Mouse (Mus musculus): Measurements from ENCODE around the gene Prr3. TPM values are rescaled to one million over a fixed set of nuclear protein-coding genes. Genes with fewer than 3 reads are reported as not detected.
"Not testable (repeated sequence)": the region's sequence is repeated elsewhere in the genome, so short reads cannot be mapped to it uniquely, and the experiment has no call there.

Gene Prr3
- polyA plus RNA-seq, 1 experiment from 2014 or later, result 44.4 TPM

GRCm38 (mm10) chr17:35963279-35963678, 16.8 kb downstream of the Prr3 start:
- Histone ChIP-seq H3K27ac (ENCODE audit: low read depth, low read length) (no peak overlapping the region), H3K9me3 (ENCODE audit: control insufficient read depth, low read length) (no peaks in the 10 kb centered on the region), H3K27me3 (ENCODE audit: control insufficient read depth, insufficient read depth, low read length) (no peaks in the 10 kb centered on the region), H3K36me3 (ENCODE audit: control insufficient read depth, insufficient read depth, low read length) (peaks cover 31% of the 10 kb centered on the region), H3K4me3 (ENCODE audit: low read depth, low read length) (no peak overlapping the region), H3K4me1 (ENCODE audit: control insufficient read depth, insufficient read depth, low read length) (no peaks in the 10 kb centered on the region), H3K9ac (ENCODE audit: low read length) (no peak overlapping the region), H3K4me2 (ENCODE audit: low read depth) (no peak overlapping the region)
- DNase-seq (ENCODE audit: low spot score) (no peak), ATAC-seq (ENCODE audit: insufficient read depth, low FRiP score, low TSS enrichment) (no peak)
- WGBS, result 93% methylated on average over 10 of the region's 10 CpGs

- Histone ChIP-seq H3K27ac (ENCODE audit: low read depth, low read length) (no peak overlapping the region), H3K27me3 (ENCODE audit: control insufficient read depth, insufficient read depth, low read length) (no peaks in the 10 kb centered on the region), H3K9ac (ENCODE audit: low read length) (no peak overlapping the region), H3K36me3 (ENCODE audit: control insufficient read depth, insufficient read depth, low read length) (peaks cover 42% of the 10 kb centered on the region), H3K4me2 (ENCODE audit: low read depth) (no peak overlapping the region), H3K4me3 (ENCODE audit: low read depth, low read length) (no peak overlapping the region), H3K4me1 (ENCODE audit: control insufficient read depth, insufficient read depth, low read length) (no peaks in the 10 kb centered on the region), H3K9me3 (ENCODE audit: control insufficient read depth, low read length) (no peaks in the 10 kb centered on the region)
- WGBS, result 97% methylated on average over 15 of the region's 15 CpGs
- ATAC-seq (ENCODE audit: insufficient read depth, low FRiP score, low TSS enrichment) (no peak), DNase-seq (ENCODE audit: low spot score) (no peak)
Measured at GRCm38 (mm10) chr17:35958533-35959223, 21.4 kb downstream of the Prr3 start.

DNA sequence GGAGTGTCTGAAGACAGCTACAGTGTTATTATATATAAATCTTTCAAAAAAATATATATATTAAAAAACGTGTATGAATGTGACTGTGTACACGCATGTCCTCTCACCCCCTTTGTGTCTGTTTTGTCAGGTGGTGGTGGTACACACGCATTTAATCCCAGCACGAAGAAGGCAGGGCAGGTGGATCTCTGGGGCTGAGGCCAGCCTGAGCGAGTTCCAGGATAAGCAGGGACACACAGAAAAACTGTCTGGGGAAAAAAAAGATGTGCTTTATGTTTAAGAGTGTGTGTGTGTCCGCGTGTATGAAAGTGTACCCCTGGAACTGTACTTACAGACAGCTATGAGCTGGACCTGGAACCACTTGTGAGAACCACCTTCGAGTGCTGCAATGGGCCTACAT, 25.4 kb downstream of the Prr3 start:
- no peaks in the 10 kb centered on the region for H3K27me3 ChIP-seq (ENCODE audit: control insufficient read depth, insufficient read depth, low read length)
- no peaks in the 10 kb centered on the region for H3K9me3 ChIP-seq (ENCODE audit: control insufficient read depth, low read length)
- H3K4me1 ChIP-seq (ENCODE audit: control insufficient read depth, insufficient read depth, low read length), result no peaks in the 10 kb centered on the region
- H3K4me2 ChIP-seq (ENCODE audit: low read depth), result no peak overlapping the region
- ATAC-seq (ENCODE audit: insufficient read depth, low FRiP score, low TSS enrichment) (no peak), DNase-seq (ENCODE audit: low spot score) (no peak)
- H3K9ac ChIP-seq (ENCODE audit: low read length), result no peak overlapping the region
- H3K36me3 ChIP-seq (ENCODE audit: control insufficient read depth, insufficient read depth, low read length), result peaks cover 23% of the 10 kb centered on the region
- H3K4me3 ChIP-seq (ENCODE audit: low read depth, low read length), result no peak overlapping the region
- WGBS, result 80% methylated on average over 8 of the region's 8 CpGs
- H3K27ac ChIP-seq (ENCODE audit: low read depth, low read length), result no peak overlapping the region

GRCm38 (mm10) chr17:35952559-35952958, 27.5 kb downstream of the Prr3 start:
- 83% methylated on average over 2 of the region's 3 CpGs for WGBS
- H3K27me3 ChIP-seq (ENCODE audit: control insufficient read depth, insufficient read depth, low read length); DNase-seq (ENCODE audit: low spot score); H3K9ac ChIP-seq (ENCODE audit: low read length); H3K9me3 ChIP-seq (ENCODE audit: control insufficient read depth, low read length); H3K4me3 ChIP-seq (ENCODE audit: low read depth, low read length); ATAC-seq (ENCODE audit: insufficient read depth, low FRiP score, low TSS enrichment); H3K4me2 ChIP-seq (ENCODE audit: low read depth); H3K4me1 ChIP-seq (ENCODE audit: control insufficient read depth, insufficient read depth, low read length); H3K36me3 ChIP-seq (ENCODE audit: control insufficient read depth, insufficient read depth, low read length); H3K27ac ChIP-seq (ENCODE audit: low read depth, low read length): not testable (repeated sequence)

- not testable (repeated sequence) for H3K27ac ChIP-seq (ENCODE audit: low read depth, low read length); ATAC-seq (ENCODE audit: insufficient read depth, low FRiP score, low TSS enrichment); H3K4me3 ChIP-seq (ENCODE audit: low read depth, low read length); H3K9ac ChIP-seq (ENCODE audit: low read length); H3K36me3 ChIP-seq (ENCODE audit: control insufficient read depth, insufficient read depth, low read length); H3K4me1 ChIP-seq (ENCODE audit: control insufficient read depth, insufficient read depth, low read length); H3K9me3 ChIP-seq (ENCODE audit: control insufficient read depth, low read length); DNase-seq (ENCODE audit: low spot score); H3K4me2 ChIP-seq (ENCODE audit: low read depth); H3K27me3 ChIP-seq (ENCODE audit: control insufficient read depth, insufficient read depth, low read length)
Measured at GRCm38 (mm10) chr17:35950946-35951345, 29.1 kb downstream of the Prr3 start.

- H3K4me1 ChIP-seq (ENCODE audit: control insufficient read depth, insufficient read depth, low read length), result no peaks in the 10 kb centered on the region
- no peak overlapping the region for H3K4me3 ChIP-seq (ENCODE audit: low read depth, low read length)
- no peaks in the 10 kb centered on the region for H3K36me3 ChIP-seq (ENCODE audit: control insufficient read depth, insufficient read depth, low read length)
- 59% methylated on average over 1 of the region's 1 CpGs for WGBS
- DNase-seq (ENCODE audit: low spot score), result no peak
- H3K27ac ChIP-seq (ENCODE audit: low read depth, low read length), result no peak overlapping the region
- no peaks in the 10 kb centered on the region for H3K27me3 ChIP-seq (ENCODE audit: control insufficient read depth, insufficient read depth, low read length)
- no peak for ATAC-seq (ENCODE audit: insufficient read depth, low FRiP score, low TSS enrichment)
- no peaks in the 10 kb centered on the region for H3K9me3 ChIP-seq (ENCODE audit: control insufficient read depth, low read length)
- no peak overlapping the region for H3K9ac ChIP-seq (ENCODE audit: low read length)
- no peak overlapping the region for H3K4me2 ChIP-seq (ENCODE audit: low read depth)
Measured at GRCm38 (mm10) chr17:35939941-35940340, 40.1 kb downstream of the Prr3 start.

DNA sequence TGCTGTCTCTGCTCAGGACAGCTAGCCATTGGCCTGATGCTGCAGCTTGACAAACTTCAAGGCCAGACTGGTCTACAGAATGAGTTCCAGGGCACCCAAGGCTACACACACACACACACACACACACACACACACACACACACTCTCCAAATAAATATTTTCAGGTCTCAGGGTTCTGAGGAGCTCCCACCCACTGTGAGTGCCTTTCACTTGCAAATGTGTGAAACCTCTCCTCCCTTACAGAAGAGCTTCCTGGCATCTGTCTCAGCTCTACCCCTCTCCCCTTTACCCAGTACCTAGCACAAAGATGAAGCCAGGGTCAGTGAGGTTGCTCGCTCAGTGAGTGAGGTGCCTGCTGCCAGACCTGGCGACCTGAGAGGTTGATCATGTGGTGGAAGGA, 40.9 kb downstream of the Prr3 start:
- Histone ChIP-seq H3K27ac (ENCODE audit: low read depth, low read length) (no peak overlapping the region), H3K9ac (ENCODE audit: low read length) (no peak overlapping the region), H3K4me1 (ENCODE audit: control insufficient read depth, insufficient read depth, low read length) (no peaks in the 10 kb centered on the region), H3K4me2 (ENCODE audit: low read depth) (no peak overlapping the region), H3K4me3 (ENCODE audit: low read depth, low read length) (no peak overlapping the region), H3K27me3 (ENCODE audit: control insufficient read depth, insufficient read depth, low read length) (no peaks in the 10 kb centered on the region), H3K9me3 (ENCODE audit: control insufficient read depth, low read length) (no peaks in the 10 kb centered on the region), H3K36me3 (ENCODE audit: control insufficient read depth, insufficient read depth, low read length) (no peaks in the 10 kb centered on the region)
- 50% methylated on average over 2 of the region's 2 CpGs for WGBS
- ATAC-seq (ENCODE audit: insufficient read depth, low FRiP score, low TSS enrichment) (no peak), DNase-seq (ENCODE audit: low spot score) (no peak)

- no peak overlapping the region for H3K4me3 ChIP-seq (ENCODE audit: low read depth, low read length)
- DNase-seq (ENCODE audit: low spot score) (peak; percentile 57), ATAC-seq (ENCODE audit: insufficient read depth, low FRiP score, low TSS enrichment) (peak; percentile 61; the same call in 1 of the 2 replicates)
- H3K27ac ChIP-seq (ENCODE audit: low read depth, low read length), result no peak overlapping the region
- H3K4me2 ChIP-seq (ENCODE audit: low read depth), result no peak overlapping the region
- 42% methylated on average over 2 of the region's 2 CpGs for WGBS
- H3K36me3 ChIP-seq (ENCODE audit: control insufficient read depth, insufficient read depth, low read length), result no peaks in the 10 kb centered on the region
- H3K9ac ChIP-seq (ENCODE audit: low read length), result no peak overlapping the region
- H3K4me1 ChIP-seq (ENCODE audit: control insufficient read depth, insufficient read depth, low read length), result no peaks in the 10 kb centered on the region
- H3K27me3 ChIP-seq (ENCODE audit: control insufficient read depth, insufficient read depth, low read length), result no peaks in the 10 kb centered on the region
- H3K9me3 ChIP-seq (ENCODE audit: control insufficient read depth, low read length), result no peaks in the 10 kb centered on the region
Measured at GRCm38 (mm10) chr17:35937700-35938348, 42.2 kb downstream of the Prr3 start.

DNA sequence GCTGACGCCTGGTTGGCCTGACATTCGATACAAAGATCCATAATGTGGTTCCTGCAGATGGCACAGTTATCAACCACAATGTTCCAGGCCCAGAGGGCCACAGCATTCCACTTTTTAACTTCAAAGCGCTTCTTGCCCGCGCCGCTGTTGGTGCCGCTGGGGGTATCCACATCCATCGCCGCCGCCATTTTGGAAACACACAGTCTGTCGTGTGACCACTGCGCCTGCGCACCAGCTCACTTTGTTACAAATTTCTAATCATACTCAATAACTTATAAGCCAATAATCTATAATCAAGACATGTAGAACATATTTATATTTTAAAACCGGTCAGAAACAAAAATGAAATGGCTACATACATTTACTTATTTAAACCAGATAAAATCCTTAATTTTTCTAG, 44.3 kb downstream of the Prr3 start:
- not testable (repeated sequence) for H3K27me3 ChIP-seq (ENCODE audit: control insufficient read depth, insufficient read depth, low read length); ATAC-seq (ENCODE audit: insufficient read depth, low FRiP score, low TSS enrichment)
- 87% methylated on average over 14 of the region's 14 CpGs for WGBS

More for the DNA sequence above, 44.3 kb downstream of the Prr3 start:
- not testable (repeated sequence) for H3K36me3 ChIP-seq (ENCODE audit: control insufficient read depth, insufficient read depth, low read length); H3K27ac ChIP-seq (ENCODE audit: low read depth, low read length); H3K4me1 ChIP-seq (ENCODE audit: control insufficient read depth, insufficient read depth, low read length); H3K4me2 ChIP-seq (ENCODE audit: low read depth); H3K9me3 ChIP-seq (ENCODE audit: control insufficient read depth, low read length); H3K9ac ChIP-seq (ENCODE audit: low read length); H3K4me3 ChIP-seq (ENCODE audit: low read depth, low read length); DNase-seq (ENCODE audit: low spot score)
